ENCODE assay signal across 18 mouse cellular contexts in the genomic region with DNA sequence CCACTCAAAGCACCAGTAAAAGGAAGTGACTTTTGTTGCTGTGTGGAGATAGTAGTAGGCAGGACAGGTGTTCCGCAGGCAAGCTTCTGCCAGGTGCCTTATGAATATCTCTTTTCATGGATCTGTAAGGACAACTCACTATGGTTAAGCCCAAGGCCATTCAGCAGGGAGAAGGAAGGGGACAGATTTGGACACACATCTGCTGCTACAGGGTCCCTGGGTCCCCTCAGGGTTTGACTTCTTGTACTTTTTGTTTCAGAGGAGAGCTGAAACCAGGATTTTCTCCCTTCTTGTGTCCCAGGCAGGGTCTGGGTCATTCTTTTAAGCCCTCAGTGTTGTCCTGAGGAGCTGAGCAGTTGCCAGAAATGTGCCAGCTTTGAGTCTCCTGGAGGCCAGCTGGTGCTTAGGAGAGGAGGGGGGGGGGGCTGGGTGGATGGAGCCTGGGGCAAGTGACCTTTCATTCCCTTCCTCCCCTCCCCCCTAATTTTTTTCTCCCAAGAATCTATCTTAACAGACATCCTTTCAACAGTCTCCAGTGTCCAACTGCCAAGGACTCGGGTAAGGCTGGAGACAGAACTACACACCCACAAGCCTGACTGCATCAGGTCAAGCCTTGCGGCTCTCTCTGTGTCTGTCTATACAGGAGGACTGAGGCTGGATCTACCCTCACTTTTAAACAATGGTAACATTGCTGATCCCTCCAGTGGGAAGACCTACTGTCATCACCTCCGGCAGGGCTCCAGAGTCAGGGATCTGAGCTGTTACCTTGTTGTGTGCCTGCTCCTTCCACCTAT. TPM values are rescaled to one million over a fixed set of nuclear protein-coding genes. Genes with fewer than 3 reads are reported as not detected.
DNase-seq lines count a peak whose midpoint lies in the region; ATAC-seq and TF ChIP-seq lines count a peak whose summit lies in the region.
"Had no signal": no experiment of that assay in that cellular context is flagged by ENCODE, and none has a peak within 500 bp of the region (broad histone marks: within the 10 kb centered on the region; RNA-seq: fewer than 3 reads in every experiment).

No protein-coding gene starts in this region.

- ATAC-seq in forebrain, embryonic 13.5 days, result 0 out of 2 replicates have a peak, but pooled peaks have one; percentile 48
- ATAC-seq in forebrain, embryonic 11.5 days (replicated peaks; ENCODE audit: low FRiP score), result no peak
- ATAC-seq in hindbrain, postnatal 0 days, result no peak
- ATAC-seq in neural tube, embryonic 13.5 days (ENCODE audit: low read depth), result peak; percentile 47; the same call in 1 of the 2 replicates
- ATAC-seq in megakaryocyte, adult 5-6 weeks (ENCODE audit: poor library complexity, severe bottlenecking), result no peak

- no peak for DNase-seq in forebrain, embryonic 11.5 days (ENCODE audit: low spot score)
- DNase-seq in embryo, embryonic 9.5 days (ENCODE audit: extremely low spot score), result peak; percentile 28
- peak; percentile 44 for DNase-seq in hindbrain, postnatal 0 days (ENCODE audit: low spot score)
- DNase-seq in cerebellum, postnatal 14 days, result no peak
- DNase-seq in spleen, postnatal 36 days (ENCODE audit: low spot score in 2 of 2), result no peak
- DNase-seq: adrenal gland, postnatal 25 days; cerebellum, adult 11-12 months; kidney, adult 2 months; right cerebral cortex, postnatal 25 days; thymus, postnatal 25 days had no signal

- WGBS in forebrain, embryonic 13.5 days, result 41% methylated on average over 4 of the region's 4 CpGs
- 40% methylated on average over 4 of the region's 4 CpGs for WGBS in forebrain, embryonic 11.5 days
- 37% methylated on average over 4 of the region's 4 CpGs for WGBS in hindbrain, postnatal 0 days
- WGBS in neural tube, embryonic 13.5 days, result 58% methylated on average over 4 of the region's 4 CpGs

- H3K9me3 ChIP-seq in forebrain, embryonic 13.5 days (replicated peaks), result no peaks in the 10 kb centered on the region
- no peaks in the 10 kb centered on the region for H3K9me3 ChIP-seq in forebrain, embryonic 11.5 days (ENCODE audit: control insufficient read depth, low read length)
- no peaks in the 10 kb centered on the region for H3K9me3 ChIP-seq in hindbrain, postnatal 0 days (ENCODE audit: low read length)
- H3K9me3 ChIP-seq in neural tube, embryonic 13.5 days, result no peaks in the 10 kb centered on the region
- H3K9me3 ChIP-seq: limb, embryonic 13.5 days; lung, embryonic 15.5 days had no signal

- no peak overlapping the region for H3K4me2 ChIP-seq in forebrain, embryonic 13.5 days
- no peak overlapping the region for H3K4me2 ChIP-seq in forebrain, embryonic 11.5 days (ENCODE audit: low read depth, low read length, severe bottlenecking)
- no peak overlapping the region for H3K4me2 ChIP-seq in hindbrain, postnatal 0 days (ENCODE audit: low read depth, low read length)
- H3K4me2 ChIP-seq in neural tube, embryonic 13.5 days, result no peak overlapping the region
- H3K4me2 ChIP-seq: limb, embryonic 13.5 days; lung, embryonic 15.5 days had no signal

- no peak for TF ChIP-seq CTCF in hindbrain, postnatal 0 days (IDR thresholded peaks at IDR 0.05; ENCODE audit: low read depth)

- no peaks in the 10 kb centered on the region for H3K36me3 ChIP-seq in forebrain, embryonic 13.5 days (ENCODE audit: poor library complexity, severe bottlenecking)
- H3K36me3 ChIP-seq in forebrain, embryonic 11.5 days (ENCODE audit: control insufficient read depth, insufficient read depth, low read length), result no peaks in the 10 kb centered on the region
- no peaks in the 10 kb centered on the region for H3K36me3 ChIP-seq in hindbrain, postnatal 0 days (ENCODE audit: insufficient read depth, low read length)
- H3K36me3 ChIP-seq in neural tube, embryonic 13.5 days, result no peaks in the 10 kb centered on the region
- H3K36me3 ChIP-seq: limb, embryonic 13.5 days; lung, embryonic 15.5 days had no signal

- H3K27ac ChIP-seq in forebrain, embryonic 13.5 days, result no peak overlapping the region
- H3K27ac ChIP-seq in forebrain, embryonic 11.5 days (ENCODE audit: low read depth, low read length), result no peak overlapping the region
- H3K27ac ChIP-seq in hindbrain, postnatal 0 days, result 0 out of 2 replicates have a peak overlapping the region, but pooled peaks have one; percentile 3
- no peak overlapping the region for H3K27ac ChIP-seq in neural tube, embryonic 13.5 days (replicated peaks)
- H3K27ac ChIP-seq: limb, embryonic 13.5 days; lung, embryonic 15.5 days had no signal

- 0 out of 2 replicates have a peak overlapping the region, but pooled peaks have one; percentile 16 for H3K9ac ChIP-seq in forebrain, embryonic 13.5 days
- no peak overlapping the region for H3K9ac ChIP-seq in forebrain, embryonic 11.5 days (ENCODE audit: low read length)
- no peak overlapping the region for H3K9ac ChIP-seq in hindbrain, postnatal 0 days (replicated peaks; ENCODE audit: low read length)
- H3K9ac ChIP-seq in neural tube, embryonic 13.5 days, result no peak overlapping the region
- H3K9ac ChIP-seq: limb, embryonic 13.5 days; lung, embryonic 15.5 days had no signal

- H3K4me3 ChIP-seq in forebrain, embryonic 13.5 days, result no peak overlapping the region
- no peak overlapping the region for H3K4me3 ChIP-seq in forebrain, embryonic 11.5 days (ENCODE audit: low read depth, low read length)
- H3K4me3 ChIP-seq in hindbrain, postnatal 0 days (ENCODE audit: low read length), result no peak overlapping the region
- no peak overlapping the region for H3K4me3 ChIP-seq in neural tube, embryonic 13.5 days
- H3K4me3 ChIP-seq: erythroblast, embryonic 14.5 days; limb, embryonic 13.5 days; lung, embryonic 15.5 days had no signal

- peaks cover 13% of the 10 kb centered on the region for H3K4me1 ChIP-seq in forebrain, embryonic 13.5 days
- 0 out of 2 replicates have a peak, but pooled peaks cover 9% of the 10 kb centered on the region for H3K4me1 ChIP-seq in forebrain, embryonic 11.5 days (replicated peaks; ENCODE audit: control insufficient read depth, insufficient read depth, low read length)
- H3K4me1 ChIP-seq in hindbrain, postnatal 0 days (ENCODE audit: insufficient read depth, low read length), result peaks cover 10% of the 10 kb centered on the region; the same call in 1 of the 2 replicates
- peaks cover 11% of the 10 kb centered on the region for H3K4me1 ChIP-seq in neural tube, embryonic 13.5 days (replicated peaks)

- H3K27me3 ChIP-seq in forebrain, embryonic 13.5 days, result no peaks in the 10 kb centered on the region
- no peaks in the 10 kb centered on the region for H3K27me3 ChIP-seq in forebrain, embryonic 11.5 days (ENCODE audit: control insufficient read depth, insufficient read depth, low read length)
- no peaks in the 10 kb centered on the region for H3K27me3 ChIP-seq in hindbrain, postnatal 0 days (ENCODE audit: insufficient read depth, low read length)
- H3K27me3 ChIP-seq in neural tube, embryonic 13.5 days, result no peaks in the 10 kb centered on the region
- H3K27me3 ChIP-seq: limb, embryonic 13.5 days; lung, embryonic 15.5 days had no signal

RNA-seq across cellular contexts. Expression of a gene that starts 10.6 kb away (rescaled TPM):
- not detected in 2 replicates for polyA plus RNA-seq in forebrain, embryonic 13.5 days (2015; fragmentation: Nextera tagmentation; extraction: Ambion mirVana)
- polyA plus RNA-seq in forebrain, embryonic 11.5 days (2014; fragmentation: Nextera tagmentation; extraction: Ambion mirVana), result not detected in 2 replicates
- not detected in 2 replicates for total RNA-seq in hindbrain, postnatal 0 days (2014; rRNA removed)
- polyA plus RNA-seq in hindbrain, postnatal 0 days (2015; fragmentation: Nextera tagmentation; extraction: Ambion mirVana), result 0.15 TPM in 1 of 2 replicates, not detected in the other
- not detected in 2 replicates for polyA plus RNA-seq in neural tube, embryonic 13.5 days (2015; fragmentation: Nextera tagmentation; extraction: Ambion mirVana)
- total RNA-seq in megakaryocyte, adult 5-6 weeks (2015), result not detected in 2 replicates
- total RNA-seq in megakaryocyte, adult 5-6 weeks (2017), result not detected in 2 replicates
- total RNA-seq: adrenal gland, postnatal 25 days; gastrocnemius, postnatal 25 days had no signal
- polyA plus RNA-seq: erythroblast, embryonic 14.5 days; heart, embryonic 14.5 days; limb, embryonic 13.5 days had no signal

RNA-seq across cellular contexts. Expression of a gene that starts 50.1 kb away (rescaled TPM):
- 0.26 and 0.30 TPM in 2 replicates for polyA plus RNA-seq in forebrain, embryonic 13.5 days (2015; fragmentation: Nextera tagmentation; extraction: Ambion mirVana)
- polyA plus RNA-seq in forebrain, embryonic 11.5 days (2014; fragmentation: Nextera tagmentation; extraction: Ambion mirVana), result 0.29 and 0.49 TPM in 2 replicates
- total RNA-seq in hindbrain, postnatal 0 days (2014; rRNA removed), result 8.8 and 11.4 TPM in 2 replicates
- polyA plus RNA-seq in hindbrain, postnatal 0 days (2015; fragmentation: Nextera tagmentation; extraction: Ambion mirVana), result 0.80 and 0.83 TPM in 2 replicates
- polyA plus RNA-seq in neural tube, embryonic 13.5 days (2015; fragmentation: Nextera tagmentation; extraction: Ambion mirVana), result 0.84 and 0.91 TPM in 2 replicates
- 0.09 TPM in 1 of 2 replicates, not detected in the other for total RNA-seq in megakaryocyte, adult 5-6 weeks (2015)
- not detected in 2 replicates for total RNA-seq in megakaryocyte, adult 5-6 weeks (2017)
- polyA plus RNA-seq: erythroblast, embryonic 14.5 days had no signal

Comparison
In these comparisons a context has a peak if more than half of its experiments do, and no peak if none do; other contexts are left out.
1. ATAC-seq: peak in forebrain, embryonic 13.5 days (single experiment) and neural tube, embryonic 13.5 days (single experiment); none in forebrain, embryonic 11.5 days (single experiment), hindbrain, postnatal 0 days (single experiment) and megakaryocyte, adult 5-6 weeks (single experiment).
2. DNase-seq: peak in embryo, embryonic 9.5 days (single experiment) and hindbrain, postnatal 0 days (single experiment); none in forebrain, embryonic 11.5 days (single experiment), cerebellum, postnatal 14 days (0 of 2) and spleen, postnatal 36 days (0 of 2).